Mouse (Mus musculus): ENCODE data around the gene Slc25a45. TPM values are rescaled to one million over a fixed set of nuclear protein-coding genes. Genes with fewer than 3 reads are reported as not detected.
"Not testable (repeated sequence)": the region's sequence is repeated elsewhere in the genome, so short reads cannot be mapped to it uniquely, and the experiment has no call there.

Slc25a45 gene
- total RNA-seq, 2 experiments from 2014 or later = 2.1 to 3.6 TPM

- DNase-seq (ENCODE audit: low spot score in 2 of 2) = no peak
These were observed 26.1 kb upstream of the Slc25a45 start for GRCm38 (mm10) chr19:5851481-5851971.

- DNase-seq (ENCODE audit: low spot score in 2 of 2) = no peak
These were observed 25.4 kb upstream of the Slc25a45 start for GRCm38 (mm10) chr19:5852035-5852722.

GRCm38 (mm10) chr19:5856604-5857003, 21.0 kb upstream of the Slc25a45 start:
- no peak for DNase-seq (ENCODE audit: low spot score in 2 of 2)

- no peak for DNase-seq (ENCODE audit: low spot score in 2 of 2)
These were observed 15.1 kb upstream of the Slc25a45 start for GRCm38 (mm10) chr19:5862335-5863085.

- DNase-seq (ENCODE audit: low spot score in 2 of 2) = no peak
These were observed 13.8 kb upstream of the Slc25a45 start for GRCm38 (mm10) chr19:5863776-5864175.

GRCm38 (mm10) chr19:5864710-5865398, 12.8 kb upstream of the Slc25a45 start:
- no peak for DNase-seq (ENCODE audit: low spot score in 2 of 2)

- no peak for DNase-seq (ENCODE audit: low spot score in 2 of 2)
These were observed 9.5 kb upstream of the Slc25a45 start for GRCm38 (mm10) chr19:5868096-5868495.

GRCm38 (mm10) chr19:5871273-5871672, 6.3 kb upstream of the Slc25a45 start:
- DNase-seq (ENCODE audit: low spot score in 2 of 2) = peak in 1 of 2 experiments; percentile 40

- no peak for DNase-seq (ENCODE audit: low spot score in 2 of 2)
These were observed 5.9 kb upstream of the Slc25a45 start for GRCm38 (mm10) chr19:5871683-5872082.

- DNase-seq (ENCODE audit: low spot score in 2 of 2) = no peak
These were observed 5.1 kb upstream of the Slc25a45 start for GRCm38 (mm10) chr19:5872528-5872927.

GRCm38 (mm10) chr19:5872931-5873556, 4.6 kb upstream of the Slc25a45 start:
- no peak for DNase-seq (ENCODE audit: low spot score in 2 of 2)

- DNase-seq (ENCODE audit: low spot score in 2 of 2) = no peak
These were observed 3.1 kb upstream of the Slc25a45 start for GRCm38 (mm10) chr19:5874391-5874968.

GRCm38 (mm10) chr19:5874969-5875480, 2.6 kb upstream of the Slc25a45 start, which contains the start of gene Frmd8:
Gene Frmd8 (minus strand): TSS chr19:5875274.
- peak; percentile 88 to 93 for DNase-seq (ENCODE audit: low spot score in 2 of 2)

- no peak for DNase-seq (ENCODE audit: low spot score in 2 of 2)
These were observed 734 bp downstream of the Slc25a45 start for GRCm38 (mm10) chr19:5878362-5878722.

- DNase-seq (ENCODE audit: low spot score in 2 of 2) = no peak
These were observed 1.3 kb downstream of the Slc25a45 start for GRCm38 (mm10) chr19:5878916-5879315.

GRCm38 (mm10) chr19:5879735-5880134, 2.1 kb downstream of the Slc25a45 start:
- DNase-seq (ENCODE audit: low spot score in 2 of 2) = no peak

GRCm38 (mm10) chr19:5881155-5881554, 3.5 kb downstream of the Slc25a45 start:
- DNase-seq (ENCODE audit: low spot score in 2 of 2) = no peak

GRCm38 (mm10) chr19:5882079-5882478, 4.5 kb downstream of the Slc25a45 start:
- DNase-seq (ENCODE audit: low spot score in 2 of 2) = not testable (repeated sequence)

GRCm38 (mm10) chr19:5883935-5884334, 6.3 kb downstream of the Slc25a45 start:
- DNase-seq (ENCODE audit: low spot score in 2 of 2) = no peak

- no peak for DNase-seq (ENCODE audit: low spot score in 2 of 2)
These were observed 8.2 kb downstream of the Slc25a45 start for GRCm38 (mm10) chr19:5885838-5886237.
